Mouse (Mus musculus): Measurements from ENCODE around the gene Ccnd2. TPM values are rescaled to one million over a fixed set of nuclear protein-coding genes. Genes with fewer than 3 reads are reported as not detected.

Gene Ccnd2
- polyA plus RNA-seq, 1 experiment from 2014 or later = 922 TPM

DNA sequence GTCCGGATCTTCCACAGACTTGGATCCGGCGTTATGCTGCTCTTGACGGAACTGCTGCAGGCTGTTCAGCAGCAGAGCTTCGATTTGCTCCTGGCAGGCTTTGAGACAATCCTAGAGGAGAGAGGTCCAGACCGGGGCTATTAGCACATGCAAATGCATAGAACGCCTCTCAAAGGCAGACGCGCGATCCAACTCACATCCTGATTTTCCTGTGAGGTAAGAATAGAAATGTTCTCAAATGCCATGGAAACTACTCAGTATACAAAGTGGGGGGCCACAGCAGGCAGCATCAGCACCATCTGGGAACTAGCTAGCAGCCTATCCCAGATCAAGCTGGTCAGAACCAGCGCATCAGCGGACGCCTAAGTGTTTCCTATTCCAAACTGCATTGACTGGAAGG is 21.6 kb downstream of the Ccnd2 start:
- Histone ChIP-seq H3K4me1 (0 out of 2 replicates have a peak, but pooled peaks cover 3% of the 10 kb centered on the region), H3K9ac (no peak overlapping the region), H3K36me3 (peaks cover 45% of the 10 kb centered on the region), H3K27me3 (replicated peaks) (no peaks in the 10 kb centered on the region), H3K4me2 (no peak overlapping the region), H3K9me3 (no peaks in the 10 kb centered on the region), H3K4me3 (replicated peaks) (no peak overlapping the region), H3K27ac (no peak overlapping the region)
- WGBS = 77% methylated on average over 13 of the region's 13 CpGs
- no peak for ATAC-seq (ENCODE audit: insufficient read depth, low FRiP score, low read depth)

DNA sequence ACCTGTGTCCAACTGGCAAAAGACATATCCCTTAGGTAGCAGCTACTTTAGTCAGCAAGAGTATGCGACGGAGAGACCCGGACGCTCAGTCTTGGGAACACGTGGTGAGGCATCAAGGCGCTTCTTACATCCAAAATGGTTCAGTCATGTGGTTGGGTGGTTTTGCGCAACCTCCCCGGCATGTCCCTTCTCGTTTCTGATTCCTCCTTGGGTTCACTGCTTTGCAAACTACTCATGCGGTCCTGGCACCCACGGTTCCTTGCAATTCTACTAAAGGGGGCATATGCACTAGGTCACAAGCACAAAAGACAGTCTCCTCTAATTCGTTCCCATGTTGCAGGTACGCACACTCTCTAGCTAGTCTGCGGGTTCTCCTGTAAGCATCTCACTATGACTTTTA is 22.3 kb downstream of the Ccnd2 start:
- Histone ChIP-seq H3K36me3 (peaks cover 45% of the 10 kb centered on the region), H3K27me3 (replicated peaks) (no peaks in the 10 kb centered on the region), H3K4me3 (replicated peaks) (no peak overlapping the region), H3K27ac (no peak overlapping the region), H3K4me1 (0 out of 2 replicates have a peak, but pooled peaks cover 3% of the 10 kb centered on the region), H3K4me2 (no peak overlapping the region), H3K9me3 (no peaks in the 10 kb centered on the region), H3K9ac (no peak overlapping the region)
- ATAC-seq (ENCODE audit: insufficient read depth, low FRiP score, low read depth) = no peak
- 92% methylated on average over 14 of the region's 14 CpGs for WGBS

- Histone ChIP-seq H3K4me3 (replicated peaks) (no peak overlapping the region), H3K27ac (no peak overlapping the region), H3K9me3 (no peaks in the 10 kb centered on the region), H3K36me3 (peaks cover 19% of the 10 kb centered on the region), H3K27me3 (replicated peaks) (no peaks in the 10 kb centered on the region), H3K4me1 (no peaks in the 10 kb centered on the region), H3K9ac (no peak overlapping the region), H3K4me2 (no peak overlapping the region)
- no peak for ATAC-seq (ENCODE audit: insufficient read depth, low FRiP score, low read depth)
- WGBS = 81% methylated on average over 7 of the region's 7 CpGs
These were observed 28.5 kb downstream of the Ccnd2 start for GRCm38 (mm10) chr6:127123506-127123905.

DNA sequence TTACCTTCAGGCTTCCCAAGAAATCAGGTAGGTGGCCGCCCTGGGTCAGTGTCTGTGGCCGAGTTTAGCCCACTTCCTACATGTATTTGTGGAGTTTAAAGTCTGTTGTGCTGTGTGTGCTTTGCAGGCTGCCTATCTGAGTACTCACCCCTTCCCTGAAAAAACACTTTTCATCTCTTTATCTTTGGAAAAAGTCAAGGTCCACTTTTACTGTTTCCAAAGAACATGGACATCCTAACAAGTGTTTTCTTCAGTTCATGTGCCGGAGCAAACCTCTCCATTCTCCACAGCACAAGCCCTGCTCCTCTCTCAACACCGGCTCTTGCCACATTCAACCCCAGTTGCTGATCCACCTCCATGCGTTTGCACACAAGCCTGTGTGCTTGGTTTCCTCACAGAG is 29.0 kb downstream of the Ccnd2 start:
- H3K27me3 ChIP-seq (replicated peaks) = no peaks in the 10 kb centered on the region
- no peaks in the 10 kb centered on the region for H3K4me1 ChIP-seq
- H3K36me3 ChIP-seq = peaks cover 16% of the 10 kb centered on the region
- no peak overlapping the region for H3K4me3 ChIP-seq (replicated peaks)
- WGBS = 75% methylated on average over 5 of the region's 5 CpGs
- H3K9ac ChIP-seq = no peak overlapping the region
- ATAC-seq (ENCODE audit: insufficient read depth, low FRiP score, low read depth) = no peak
- H3K9me3 ChIP-seq = no peaks in the 10 kb centered on the region
- H3K27ac ChIP-seq = no peak overlapping the region
- H3K4me2 ChIP-seq = no peak overlapping the region

GRCm38 (mm10) chr6:127122221-127122806 is 29.7 kb downstream of the Ccnd2 start:
- ATAC-seq (ENCODE audit: insufficient read depth, low FRiP score, low read depth) = no peak
- H3K27ac ChIP-seq = no peak overlapping the region
- H3K36me3 ChIP-seq = peaks cover 9% of the 10 kb centered on the region; the same call in 1 of the 2 replicates
- H3K4me1 ChIP-seq = no peaks in the 10 kb centered on the region
- WGBS = 55% methylated on average over 4 of the region's 4 CpGs
- no peak overlapping the region for H3K4me2 ChIP-seq
- H3K9ac ChIP-seq = no peak overlapping the region
- no peaks in the 10 kb centered on the region for H3K9me3 ChIP-seq
- H3K27me3 ChIP-seq (replicated peaks) = no peaks in the 10 kb centered on the region
- H3K4me3 ChIP-seq (replicated peaks) = no peak overlapping the region

- ATAC-seq (ENCODE audit: insufficient read depth, low FRiP score, low read depth) = no peak
- H3K9me3 ChIP-seq = no peaks in the 10 kb centered on the region
- WGBS = 69% methylated on average over 23 of the region's 23 CpGs
- H3K27me3 ChIP-seq (replicated peaks) = no peaks in the 10 kb centered on the region
- H3K9ac ChIP-seq = no peak overlapping the region
- H3K4me3 ChIP-seq (replicated peaks) = no peak overlapping the region
- no peaks in the 10 kb centered on the region for H3K36me3 ChIP-seq
- H3K4me1 ChIP-seq = no peaks in the 10 kb centered on the region
- no peak overlapping the region for H3K27ac ChIP-seq
- H3K4me2 ChIP-seq = no peak overlapping the region
These were observed 37.1 kb downstream of the Ccnd2 start for GRCm38 (mm10) chr6:127114753-127115456.

DNA sequence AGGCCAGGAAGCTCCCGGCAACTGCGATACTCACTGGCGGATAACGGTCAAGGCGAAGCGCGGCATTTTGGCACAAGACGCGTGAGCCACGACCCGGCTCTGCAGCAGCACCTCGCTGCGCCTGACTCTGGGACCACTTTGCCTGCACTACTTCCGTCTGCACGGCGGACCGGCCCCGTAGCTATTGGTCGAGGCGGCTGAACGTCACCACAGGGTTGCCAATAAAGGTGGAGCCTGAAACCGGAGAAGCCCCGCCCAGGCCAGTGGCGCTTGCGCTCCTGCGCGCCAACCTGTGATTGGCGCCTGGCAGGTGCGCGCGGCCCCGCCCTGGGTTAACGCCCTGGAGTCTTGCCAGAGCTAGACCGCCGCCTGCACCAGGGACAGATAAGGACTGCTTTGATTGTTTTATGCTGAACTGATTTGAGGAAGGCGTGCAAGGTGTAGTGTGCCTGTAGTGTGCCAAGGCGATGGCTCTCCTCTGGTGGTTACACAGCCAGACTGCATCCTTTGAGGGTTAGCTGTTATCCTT is 42.5 kb downstream of the Ccnd2 start, which contains the start of gene Tigar:
TSS of gene Tigar (minus strand) at position 156 of the 529 bp plus-strand sequence.
- under 1% methylated on average over 37 of the region's 37 CpGs for WGBS
- Histone ChIP-seq H3K4me2 (peak within 1 kb of the TSS; percentile 84), H3K4me3 (replicated peaks) (peak within 1 kb of the TSS; percentile 58), H3K9ac (peak within 1 kb of the TSS; percentile 33; the same call in 1 of the 2 replicates), H3K36me3 (no peaks in the 10 kb centered on the region), H3K4me1 (no peaks in the 10 kb centered on the region), H3K9me3 (no peaks in the 10 kb centered on the region), H3K27ac (0 out of 2 replicates have a peak within 1 kb of the TSS, but pooled peaks have one; percentile 17), H3K27me3 (replicated peaks) (no peaks in the 10 kb centered on the region)
- ATAC-seq (ENCODE audit: insufficient read depth, low FRiP score, low read depth) = peak; percentile 98

DNA sequence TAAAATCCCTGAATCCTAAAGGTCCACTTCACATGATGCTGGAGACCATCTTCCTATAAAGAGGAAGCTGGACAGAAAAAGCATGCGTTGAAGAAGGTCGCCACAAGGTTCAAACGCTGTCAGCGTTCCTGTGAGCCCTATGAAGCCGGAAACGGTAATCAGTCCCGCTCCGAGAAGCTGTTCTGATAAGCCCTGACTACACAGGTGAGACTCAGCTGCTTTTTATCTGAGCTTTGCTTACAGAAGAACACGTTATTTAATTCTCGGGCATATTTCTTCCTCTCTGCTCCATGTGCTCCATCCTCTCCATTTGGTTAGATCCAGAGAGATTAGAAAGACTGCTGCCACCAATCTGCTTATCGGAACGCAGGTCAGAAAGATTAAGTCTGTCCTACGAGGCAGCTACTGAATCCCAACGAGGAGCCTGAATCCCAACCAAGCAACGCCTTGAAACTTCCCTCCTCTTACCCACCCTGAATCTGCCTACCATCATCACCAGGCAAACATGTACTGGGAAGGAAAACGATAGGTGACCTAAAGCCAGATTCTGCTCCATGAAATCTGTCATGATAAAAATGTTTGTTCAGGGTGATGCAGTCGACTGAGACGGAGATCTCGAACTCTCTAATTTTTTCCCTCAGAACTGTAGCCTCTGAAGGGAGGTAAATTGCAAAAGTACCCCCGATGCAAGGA is 43.5 kb downstream of the Ccnd2 start:
- no peaks in the 10 kb centered on the region for H3K27me3 ChIP-seq (replicated peaks)
- no peaks in the 10 kb centered on the region for H3K9me3 ChIP-seq
- H3K27ac ChIP-seq = no peak overlapping the region
- H3K36me3 ChIP-seq = no peaks in the 10 kb centered on the region
- ATAC-seq (ENCODE audit: insufficient read depth, low FRiP score, low read depth) = no peak
- 0 out of 2 replicates have a peak overlapping the region, but pooled peaks have one; percentile 33 for H3K9ac ChIP-seq
- no peaks in the 10 kb centered on the region for H3K4me1 ChIP-seq
- peak overlapping the region; percentile 58 for H3K4me3 ChIP-seq (replicated peaks)
- peak overlapping the region; percentile 84 for H3K4me2 ChIP-seq
- 23% methylated on average over 20 of the region's 20 CpGs for WGBS

GRCm38 (mm10) chr6:127107413-127107812 is 44.6 kb downstream of the Ccnd2 start:
- H3K4me1 ChIP-seq = no peaks in the 10 kb centered on the region
- H3K9ac ChIP-seq = no peak overlapping the region
- H3K27ac ChIP-seq = no peak overlapping the region
- no peaks in the 10 kb centered on the region for H3K27me3 ChIP-seq (replicated peaks)
- H3K9me3 ChIP-seq = no peaks in the 10 kb centered on the region
- no peak for ATAC-seq (ENCODE audit: insufficient read depth, low FRiP score, low read depth)
- no peak overlapping the region for H3K4me3 ChIP-seq (replicated peaks)
- no peaks in the 10 kb centered on the region for H3K36me3 ChIP-seq
- no peak overlapping the region for H3K4me2 ChIP-seq

GRCm38 (mm10) chr6:127106726-127107125 is 45.3 kb downstream of the Ccnd2 start:
- no peak overlapping the region for H3K27ac ChIP-seq
- H3K9me3 ChIP-seq = no peaks in the 10 kb centered on the region
- no peak for ATAC-seq (ENCODE audit: insufficient read depth, low FRiP score, low read depth)
- no peak overlapping the region for H3K4me3 ChIP-seq (replicated peaks)
- H3K4me1 ChIP-seq = no peaks in the 10 kb centered on the region
- no peaks in the 10 kb centered on the region for H3K27me3 ChIP-seq (replicated peaks)
- no peak overlapping the region for H3K9ac ChIP-seq
- H3K36me3 ChIP-seq = no peaks in the 10 kb centered on the region
- no peak overlapping the region for H3K4me2 ChIP-seq
- WGBS = 40% methylated on average over 5 of the region's 5 CpGs

DNA sequence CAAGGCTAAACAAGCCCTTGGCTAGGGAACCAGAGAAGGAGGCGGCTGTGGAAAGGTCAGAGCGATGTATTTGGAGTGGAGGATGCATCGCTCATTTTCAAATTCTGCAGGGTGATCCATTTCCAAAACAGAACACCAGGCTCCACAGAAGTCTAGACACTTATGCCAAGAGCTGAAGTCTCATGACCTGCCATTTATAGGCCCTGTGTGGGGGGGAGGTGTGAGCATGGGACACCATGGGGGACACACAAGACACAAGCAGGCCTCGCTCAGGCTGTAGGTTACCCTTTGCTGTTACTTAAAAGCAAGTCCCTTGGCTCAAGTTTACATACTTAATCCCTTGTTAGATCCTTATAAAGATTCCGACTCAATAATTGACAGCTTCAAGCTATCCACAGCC is 45.8 kb downstream of the Ccnd2 start:
- H3K4me1 ChIP-seq = no peaks in the 10 kb centered on the region
- H3K9ac ChIP-seq = no peak overlapping the region
- no peaks in the 10 kb centered on the region for H3K9me3 ChIP-seq
- H3K27ac ChIP-seq = no peak overlapping the region
- no peak overlapping the region for H3K4me2 ChIP-seq
- H3K4me3 ChIP-seq (replicated peaks) = no peak overlapping the region
- no peaks in the 10 kb centered on the region for H3K36me3 ChIP-seq
- no peak for ATAC-seq (ENCODE audit: insufficient read depth, low FRiP score, low read depth)
- no peaks in the 10 kb centered on the region for H3K27me3 ChIP-seq (replicated peaks)
- WGBS = 52% methylated on average over 5 of the region's 5 CpGs

- H3K9ac ChIP-seq = no peak overlapping the region
These were observed 46.9 kb downstream of the Ccnd2 start for GRCm38 (mm10) chr6:127105107-127105506.

More at GRCm38 (mm10) chr6:127105107-127105506, 46.9 kb downstream of the Ccnd2 start:
- Histone ChIP-seq H3K36me3 (no peaks in the 10 kb centered on the region), H3K4me2 (no peak overlapping the region), H3K4me1 (no peaks in the 10 kb centered on the region), H3K4me3 (replicated peaks) (no peak overlapping the region), H3K27ac (no peak overlapping the region), H3K9me3 (no peaks in the 10 kb centered on the region), H3K27me3 (replicated peaks) (no peaks in the 10 kb centered on the region)
- no peak for ATAC-seq (ENCODE audit: insufficient read depth, low FRiP score, low read depth)
- 61% methylated on average over 6 of the region's 6 CpGs for WGBS
